Mouse (Mus musculus): Measurements from ENCODE around the gene Zfp280d.

DNA sequence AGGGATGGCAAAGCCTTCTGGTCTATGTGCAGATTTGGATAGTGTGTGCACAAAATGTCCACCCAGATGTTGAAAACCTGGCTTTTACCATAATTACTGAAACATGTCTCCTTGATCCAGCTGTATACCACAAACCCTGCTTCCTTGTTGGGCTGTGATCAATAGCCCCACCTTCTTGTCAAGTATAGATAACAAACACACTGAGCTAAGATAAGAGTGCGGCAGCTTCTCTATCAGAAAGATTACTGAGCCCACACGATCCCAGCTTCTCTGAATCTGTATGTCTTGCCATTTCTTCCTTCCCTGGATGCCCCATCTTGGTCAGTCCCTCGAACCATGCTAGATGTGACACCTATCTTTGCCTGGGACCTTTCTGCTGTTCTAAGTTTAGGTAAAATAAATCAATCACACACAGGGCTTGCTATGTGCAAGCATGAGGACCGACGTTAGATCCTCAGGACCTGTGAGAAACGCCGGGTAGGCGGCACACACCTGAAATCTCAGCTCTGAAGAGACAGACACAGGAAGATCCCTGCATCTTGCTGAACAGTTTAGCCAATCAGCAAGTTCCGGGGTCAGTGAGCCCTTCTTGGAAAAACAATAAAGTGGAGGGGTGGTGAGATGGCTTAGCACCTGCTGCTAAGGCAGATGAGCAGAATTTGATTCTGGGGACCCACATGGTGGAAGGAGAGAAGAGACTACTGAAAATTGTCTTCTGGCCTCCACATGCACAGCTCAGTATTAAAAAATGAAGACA lies 131.4 kb downstream of the Zfp280d start:
- TF ChIP-seq CTCF (IDR thresholded peaks at IDR 0.05; ENCODE audit: insufficient read depth, low read depth, low read length) (no peak), POLR2A (IDR thresholded peaks at IDR 0.05; ENCODE audit: insufficient read depth, low read depth, low read length) (no peak)

All from olfactory bulb, adult 2 months (tissue).